ENCODE assay signal across 8 mouse cellular contexts in the genomic region with DNA sequence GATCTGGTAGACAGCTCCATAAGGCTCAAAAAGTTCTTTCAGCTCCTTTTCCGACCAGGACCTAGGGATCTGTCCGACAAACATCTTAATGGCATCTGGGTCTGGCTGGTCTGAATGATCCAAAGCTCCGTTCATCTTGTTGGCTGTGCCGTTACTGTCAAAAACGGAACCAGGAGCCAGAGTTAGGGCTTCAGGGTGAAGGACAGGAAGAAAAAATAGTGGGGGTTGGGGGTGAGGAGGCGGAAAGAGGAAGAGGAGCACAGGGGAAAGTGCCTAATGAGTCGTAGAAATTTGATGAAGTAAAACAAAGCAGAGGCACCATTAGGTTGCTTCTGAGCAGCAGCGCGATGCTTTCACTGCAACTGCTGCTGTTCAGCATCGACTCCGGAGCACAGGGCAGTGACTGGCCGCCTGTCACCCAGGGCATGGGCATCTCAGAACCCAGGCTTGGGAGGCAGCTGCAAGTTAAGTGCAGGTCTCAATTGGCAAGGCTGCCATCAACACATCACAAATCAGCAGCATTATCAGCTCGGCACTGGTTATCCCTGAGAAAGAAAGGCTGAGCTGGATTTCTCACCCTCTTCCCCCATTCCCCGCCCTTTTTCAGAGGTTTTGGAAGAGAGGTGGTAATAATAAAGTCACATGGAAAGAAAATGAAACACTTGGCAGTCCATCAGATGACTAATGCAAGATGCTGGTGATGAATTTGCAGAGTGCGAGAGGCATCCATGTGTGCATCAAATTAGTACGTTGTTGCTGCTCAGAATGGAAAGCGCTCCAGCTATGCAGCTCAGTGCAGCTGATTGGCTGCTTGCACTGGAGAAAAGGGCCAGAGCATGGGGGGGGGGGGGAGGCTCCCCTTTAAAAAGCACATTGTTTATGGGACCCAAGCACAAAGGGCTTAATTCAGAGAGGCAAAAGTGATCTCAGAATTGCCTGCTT.
DNase-seq lines count a peak whose midpoint lies in the region; ATAC-seq and TF ChIP-seq lines count a peak whose summit lies in the region.

No protein-coding gene starts in this region.

- peak overlapping the region; percentile 36 for H3K9ac ChIP-seq in intestine, embryonic 15.5 days
- no peak overlapping the region for H3K9ac ChIP-seq in liver, embryonic 14.5 days (replicated peaks)

- no peak for TF ChIP-seq CTCF in kidney, adult 2 months (conservative IDR thresholded peaks at IDR 0.05; ENCODE audit: insufficient read depth, insufficient read length, low read depth, low read length)
- no peak for TF ChIP-seq CTCF in liver, embryonic 14.5 days (IDR thresholded peaks at IDR 0.05; ENCODE audit: low read depth)

- TF ChIP-seq EP300 in liver, embryonic 14.5 days (IDR thresholded peaks at IDR 0.05; ENCODE audit: low read depth): no peak

- DNase-seq in kidney, adult 2 months: no peak
- no peak for DNase-seq in kidney, postnatal 14 days
- DNase-seq in cerebellum, adult 9-11 months: peak; percentile 39
- DNase-seq in frontal cortex, postnatal 36 days (ENCODE audit: low spot score in 2 of 2): peak; percentile 57 to 75
- DNase-seq in liver, embryonic 14.5 days (ENCODE audit: low read depth in 3 of 3, low spot score in 3 of 3): no peak
- peak; percentile 40 to 63 for DNase-seq in natural killer cell, adult 2 months (ENCODE audit: low spot score in 2 of 2)
- peak; percentile 56 to 64 for DNase-seq in thymus, postnatal 36 days

- H3K4me1 ChIP-seq in kidney, adult 2 months (ENCODE audit: control insufficient read depth, insufficient read depth, low read length): 0 out of 2 replicates have a peak, but pooled peaks cover 3% of the 10 kb centered on the region
- peaks cover 12% of the 10 kb centered on the region for H3K4me1 ChIP-seq in intestine, embryonic 15.5 days (replicated peaks)
- peaks cover 0 to 4% of the 10 kb centered on the region in 2 experiments; a peak in 1 of 4 replicates for H3K4me1 ChIP-seq in liver, embryonic 14.5 days (replicated peaks; ENCODE audit: control insufficient read depth in 2 of 2, insufficient read depth in 2 of 2, low read length in 1 of 2)

- no peaks in the 10 kb centered on the region for H3K9me3 ChIP-seq in intestine, embryonic 15.5 days
- H3K9me3 ChIP-seq in liver, embryonic 14.5 days (ENCODE audit: control insufficient read depth, low read length): no peaks in the 10 kb centered on the region

- H3K4me3 ChIP-seq in kidney, adult 2 months (ENCODE audit: insufficient read depth, low read depth, low read length): peak overlapping the region; percentile 50
- H3K4me3 ChIP-seq in intestine, embryonic 15.5 days (replicated peaks): peak overlapping the region; percentile 32
- peak overlapping the region; percentile 48 to 61 for H3K4me3 ChIP-seq in liver, embryonic 14.5 days (ENCODE audit: insufficient read depth in 1 of 2, low read depth in 2 of 2, low read length in 2 of 2)

- ATAC-seq in intestine, embryonic 15.5 days: peak; percentile 54
- no peak for ATAC-seq in liver, embryonic 14.5 days (ENCODE audit: insufficient read depth)

- no peaks in the 10 kb centered on the region for H3K36me3 ChIP-seq in kidney, adult 2 months (ENCODE audit: control insufficient read depth, insufficient read depth, low read length)
- no peaks in the 10 kb centered on the region for H3K36me3 ChIP-seq in intestine, embryonic 15.5 days
- H3K36me3 ChIP-seq in liver, embryonic 14.5 days (replicated peaks; ENCODE audit: control insufficient read depth, insufficient read depth, low read depth): no peaks in the 10 kb centered on the region

- peak overlapping the region; percentile 72 for H3K4me2 ChIP-seq in intestine, embryonic 15.5 days (replicated peaks)
- H3K4me2 ChIP-seq in liver, embryonic 14.5 days (ENCODE audit: low read depth): peak overlapping the region; percentile 56

- TF ChIP-seq POLR2A in kidney, adult 2 months (IDR thresholded peaks at IDR 0.05; ENCODE audit: low read depth, low read length): no peak

- H3K27me3 ChIP-seq in kidney, adult 2 months (replicated peaks; ENCODE audit: control insufficient read depth, insufficient read depth, low read length): no peaks in the 10 kb centered on the region
- H3K27me3 ChIP-seq in intestine, embryonic 15.5 days (replicated peaks): no peaks in the 10 kb centered on the region
- no peaks in the 10 kb centered on the region for H3K27me3 ChIP-seq in liver, embryonic 14.5 days (ENCODE audit: control insufficient read depth, insufficient read depth, low read length)

- WGBS in kidney, adult 2 months: 6% methylated on average over 17 of the region's 17 CpGs
- 17% methylated on average over 17 of the region's 17 CpGs for WGBS in intestine, embryonic 15.5 days
- WGBS in liver, embryonic 14.5 days (ENCODE audit: insufficient replicate concordance): 10% methylated on average over 17 of the region's 17 CpGs

- no peak overlapping the region for H3K27ac ChIP-seq in kidney, adult 2 months (ENCODE audit: insufficient read depth, low read depth, low read length)
- H3K27ac ChIP-seq in intestine, embryonic 15.5 days: 0 out of 2 replicates have a peak overlapping the region, but pooled peaks have one; percentile 44
- no peak overlapping the region for H3K27ac ChIP-seq in liver, embryonic 14.5 days

Comparison
In these comparisons a context has a peak if more than half of its experiments do, and no peak if none do; other contexts are left out.
1. DNase-seq: peak in cerebellum, adult 9-11 months (single experiment), frontal cortex, postnatal 36 days (2 of 2), natural killer cell, adult 2 months (2 of 2) and thymus, postnatal 36 days (2 of 2); none in kidney, adult 2 months (single experiment), kidney, postnatal 14 days (single experiment) and liver, embryonic 14.5 days (0 of 3).
2. Peak in every context shown above with its lines, with median percentiles within 50 percentile points of each other: H3K4me3 ChIP-seq.